In genomic region chr2:13224546-13224945, GRCm38 (mm10) we compare ENCODE assay signal across 23 mouse cellular contexts. TPM values are rescaled to one million over a fixed set of nuclear protein-coding genes. Genes with fewer than 3 reads are reported as not detected.
DNase-seq lines count a peak whose midpoint lies in the region; ATAC-seq lines count a peak whose summit lies in the region.
"Had no signal": no experiment of that assay in that cellular context is flagged by ENCODE, and none has a peak within 500 bp of the region (broad histone marks: within the 10 kb centered on the region; RNA-seq: fewer than 3 reads in every experiment).

No protein-coding gene starts in this region.

- H3K36me3 ChIP-seq in heart, embryonic 16.5 days (ENCODE audit: control insufficient read depth, insufficient read depth), result peaks cover 7% of the 10 kb centered on the region; the same call in 1 of the 2 replicates
- H3K36me3 ChIP-seq in splenic B cell, adult 2 months (ENCODE audit: control insufficient read depth, insufficient read depth, low read length, poor library complexity, severe bottlenecking), result no peaks in the 10 kb centered on the region
- H3K36me3 ChIP-seq: lung, embryonic 15.5 days; midbrain, embryonic 13.5 days; neural tube, embryonic 15.5 days had no signal

- H3K4me1 ChIP-seq in heart, embryonic 16.5 days (ENCODE audit: control insufficient read depth, insufficient read depth, low read length), result peaks cover 8% of the 10 kb centered on the region
- H3K4me1 ChIP-seq: lung, embryonic 15.5 days; midbrain, embryonic 13.5 days had no signal

- H3K9ac ChIP-seq in heart, embryonic 16.5 days (ENCODE audit: low read length), result no peak overlapping the region
- H3K9ac ChIP-seq: heart, embryonic 12.5 days; liver, embryonic 14.5 days; lung, embryonic 15.5 days; midbrain, embryonic 13.5 days; neural tube, embryonic 15.5 days had no signal

- 59% methylated on average over 3 of the region's 3 CpGs for WGBS in heart, embryonic 16.5 days

- no peak overlapping the region for H3K4me3 ChIP-seq in heart, embryonic 16.5 days (ENCODE audit: low read length)
- H3K4me3 ChIP-seq: heart, embryonic 12.5 days; layer of hippocampus, adult 2 months; lung, embryonic 15.5 days; midbrain, embryonic 13.5 days; neural tube, embryonic 15.5 days had no signal

- peak; percentile 39 for ATAC-seq in heart, embryonic 16.5 days (replicated peaks; ENCODE audit: extremely low read depth, insufficient read depth, low FRiP score)
- ATAC-seq in hematopoietic stem cell, adult 5-6 weeks (replicated peaks in 1 of 2; ENCODE audit: insufficient read depth in 1 of 2, low FRiP score in 2 of 2, low TSS enrichment in 1 of 2, low read depth in 1 of 2, poor library complexity in 2 of 2, severe bottlenecking in 2 of 2), result peak; percentile 81 to 87
- ATAC-seq: forebrain, embryonic 16.5 days; hindbrain, embryonic 16.5 days; midbrain, embryonic 13.5 days had no signal

- H3K27me3 ChIP-seq in heart, embryonic 16.5 days (ENCODE audit: control insufficient read depth, insufficient read depth, low read length), result no peaks in the 10 kb centered on the region
- no peaks in the 10 kb centered on the region for H3K27me3 ChIP-seq in splenic B cell, adult 2 months (ENCODE audit: control insufficient read depth, insufficient read depth, low read length, poor library complexity, severe bottlenecking)
- H3K27me3 ChIP-seq: heart, embryonic 12.5 days; lung, embryonic 15.5 days; midbrain, embryonic 13.5 days; neural tube, embryonic 15.5 days had no signal

- H3K9me3 ChIP-seq in heart, embryonic 16.5 days (replicated peaks; ENCODE audit: control insufficient read depth, low read length), result 0 out of 2 replicates have a peak, but pooled peaks cover 2% of the 10 kb centered on the region
- H3K9me3 ChIP-seq: heart, embryonic 12.5 days; lung, embryonic 15.5 days; midbrain, embryonic 13.5 days; neural tube, embryonic 15.5 days had no signal

- no peak for DNase-seq in heart, postnatal 14 days
- DNase-seq in CD8-positive naive resting alpha-beta T cell, adult 2 months (ENCODE audit: low read depth in 2 of 2, low spot score in 2 of 2), result peak; percentile 14 to 27
- DNase-seq in splenic B cell, adult 2 months (ENCODE audit: low read depth, low spot score), result peak; percentile 74
- no peak for DNase-seq in neural tube, embryonic 10.5 days (ENCODE audit: extremely low spot score, low spot score)
- DNase-seq in kidney, adult 9 months, result no peak
- DNase-seq in adrenal gland, postnatal 25 days, result no peak
- DNase-seq: cerebellum, adult 9-10 months; heart, postnatal 36 days; kidney, adult 11 months; kidney, postnatal 10 days; layer of hippocampus, postnatal 36 days; right cerebral cortex, postnatal 25 days had no signal

- H3K4me2 ChIP-seq in heart, embryonic 16.5 days (ENCODE audit: low read depth, low read length), result no peak overlapping the region
- H3K4me2 ChIP-seq: heart, embryonic 12.5 days; lung, embryonic 15.5 days; midbrain, embryonic 13.5 days; neural tube, embryonic 15.5 days had no signal

- intact Hi-C loops in heart, postnatal 14 days (cut with DNase I), result no loop called here

- H3K27ac ChIP-seq in heart, embryonic 16.5 days (ENCODE audit: low read length), result no peak overlapping the region
- H3K27ac ChIP-seq: layer of hippocampus, adult 2 months; liver, embryonic 14.5 days; lung, embryonic 15.5 days; macrophage; midbrain, embryonic 13.5 days; neural tube, embryonic 15.5 days had no signal

RNA-seq across cellular contexts. Expression of gene Rsu1, which starts 46.7 kb away (rescaled TPM):
- 138 and 142 TPM in 2 replicates for polyA plus RNA-seq in heart, embryonic 16.5 days (2015; fragmentation: Nextera tagmentation; extraction: Ambion mirVana)
- total RNA-seq in heart, postnatal 14 days (2021), result 10 to 100 TPM; 73.7 to 75.5 TPM
- 133 and 140 TPM in 2 replicates for total RNA-seq in hematopoietic stem cell, adult 5-6 weeks (2017)
- 68.4 and 75.0 TPM in 2 replicates for total RNA-seq in adrenal gland, postnatal 25 days (2021)

Comparison
In these comparisons a context has a peak if more than half of its experiments do, and no peak if none do; other contexts are left out.
1. DNase-seq: peak in CD8-positive naive resting alpha-beta T cell, adult 2 months (2 of 2) and splenic B cell, adult 2 months (single experiment); none in heart, postnatal 14 days (0 of 2), neural tube, embryonic 10.5 days (single experiment), kidney, adult 9 months (single experiment) and adrenal gland, postnatal 25 days (single experiment).